Mouse (Mus musculus) cerebellum, adult 2 months (tissue): ENCODE data around the gene Srcin1. TPM values are rescaled to one million over a fixed set of nuclear protein-coding genes. Genes with fewer than 3 reads are reported as not detected.

Experiments used
- DNase-seq, 2 experiments: peaks; one replicate each; pipeline ENCODE4 v3.0.0; 2021
- H3K27ac ChIP-seq: fragments of 200-500 bp; 2 replicates; pipeline ENCODE4 v1.5.1; 2012; ENCODE audit warnings: low read length, control low read depth, inconsistent platforms; ENCODE audit not compliant: insufficient read depth
- H3K27me3 ChIP-seq: fragments of 200-500 bp; 2 replicates; pipeline ENCODE4 v1.6.1; 2012; ENCODE audit warnings: inconsistent platforms, mild to moderate bottlenecking, low read length, moderate library complexity; ENCODE audit not compliant: control insufficient read depth, insufficient read depth
- H3K4me1 ChIP-seq: fragments of 200-500 bp; 2 replicates; pipeline ENCODE4 v1.6.1; 2011; ENCODE audit warnings: low read length; ENCODE audit not compliant: control insufficient read depth, insufficient read depth
- H3K4me3 ChIP-seq: fragments of 200-500 bp; replicated peaks from 2 replicates; pipeline ENCODE3; 2011; ENCODE audit warnings: mild to moderate bottlenecking, low read depth, low read length, control low read depth; ENCODE audit not compliant: insufficient read depth
- CTCF ChIP-seq: fragments of 200-500 bp; IDR thresholded peaks from 2 replicates; pipeline ENCODE4 v1.5.1; 2011; ENCODE audit warnings: low read depth, mild to moderate bottlenecking, control low read depth, low read length, moderate library complexity, borderline replicate concordance; ENCODE audit not compliant: insufficient read depth
- POLR2A ChIP-seq: fragments of 200-500 bp; IDR thresholded peaks from 2 replicates; pipeline ENCODE4 v1.6.1; 2011; ENCODE audit warnings: low read length, control low read depth, borderline replicate concordance; ENCODE audit not compliant: insufficient read depth
- WGBS: fragments of 180-500 bp; shearing (Covaris S2); methylation state at CpG from one replicate; pipeline ENCODE4 v1.1.7; 2018; 5-methylcytosine and 5-hydroxymethylcytosine counted together
- polyA plus RNA-seq: library from polyadenylated mRNA; depleted of rRNA; stranded (reverse); fragments of >200 nt; gene quantifications from 2 replicates; pipeline ENCODE4 v1.2.3, GENCODE M21; 2012

Gene Srcin1
- polyA plus RNA-seq, 1 experiment: 127 TPM

DNA sequence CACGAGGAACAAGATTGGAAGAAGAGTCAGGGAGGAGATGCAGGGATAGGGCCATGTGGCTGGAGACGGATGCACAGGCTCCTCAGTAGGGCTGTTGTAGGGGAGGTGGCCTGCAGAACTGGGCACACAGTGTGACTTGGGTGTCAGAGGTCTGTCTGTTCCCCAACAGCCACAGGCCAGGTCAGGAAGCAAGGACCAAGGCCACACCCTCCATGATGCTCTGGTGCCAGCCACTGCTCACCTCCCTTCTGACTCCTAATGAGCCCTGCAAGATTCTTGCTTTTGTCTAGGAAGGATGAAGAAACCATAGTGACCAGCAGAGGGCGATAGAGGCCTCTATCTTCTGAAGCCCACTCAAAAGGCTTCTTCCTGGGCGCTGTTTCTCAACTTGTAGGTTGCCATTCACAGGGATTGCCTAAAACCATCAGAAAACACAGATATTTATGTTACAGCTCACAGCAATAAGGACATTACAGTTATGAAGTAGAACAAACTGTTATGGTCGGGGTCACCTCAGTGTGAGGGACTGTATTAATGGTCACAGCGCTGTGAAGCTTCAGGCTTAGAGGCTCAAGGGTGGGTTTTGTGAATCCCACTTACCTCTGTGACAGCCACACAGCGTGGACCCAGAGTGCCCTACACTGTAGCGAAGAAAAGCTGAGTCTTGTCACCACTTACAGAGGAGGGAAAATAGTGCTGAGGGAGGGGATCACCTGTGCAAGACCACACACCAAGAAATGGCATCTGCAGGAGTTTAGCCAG is 99.5 kb downstream of the Srcin1 start:
- Histone ChIP-seq H3K27me3 (no peaks in the 10 kb centered on the region), H3K4me1 (peaks cover 34% of the 10 kb centered on the region), H3K4me3 (no peak overlapping the region), H3K27ac (peak overlapping the region; percentile 88)
- TF ChIP-seq CTCF (peak; percentile 67), POLR2A (no peak)
- peak; percentile 66 to 69 for DNase-seq
- WGBS: 48% methylated on average over 8 of the region's 8 CpGs

DNA sequence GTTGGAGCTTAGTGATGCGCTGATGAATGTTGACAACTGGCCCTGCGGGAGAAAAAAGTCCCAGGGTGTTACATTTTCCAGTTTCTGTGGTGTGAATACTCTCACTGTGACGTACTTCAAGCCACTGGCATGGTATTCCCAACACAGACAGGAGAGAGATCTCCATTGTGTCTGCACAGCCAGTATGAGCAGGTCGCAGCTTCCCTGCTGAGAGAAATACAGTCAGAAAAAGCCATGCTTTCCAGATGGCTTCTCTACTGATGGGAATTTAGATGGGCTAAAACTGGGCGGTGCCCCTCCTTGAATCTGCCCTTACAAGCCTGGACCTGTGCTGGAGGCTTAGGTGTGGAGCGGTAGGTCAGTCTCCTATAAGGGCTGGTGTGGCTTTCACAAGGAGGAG is 104.7 kb downstream of the Srcin1 start:
- TF ChIP-seq CTCF (no peak), POLR2A (no peak)
- Histone ChIP-seq H3K4me1 (peaks cover 30% of the 10 kb centered on the region), H3K4me3 (no peak overlapping the region), H3K27ac (no peak overlapping the region), H3K27me3 (no peaks in the 10 kb centered on the region)
- WGBS: 75% methylated on average over 6 of the region's 6 CpGs
- no peak for DNase-seq

DNA sequence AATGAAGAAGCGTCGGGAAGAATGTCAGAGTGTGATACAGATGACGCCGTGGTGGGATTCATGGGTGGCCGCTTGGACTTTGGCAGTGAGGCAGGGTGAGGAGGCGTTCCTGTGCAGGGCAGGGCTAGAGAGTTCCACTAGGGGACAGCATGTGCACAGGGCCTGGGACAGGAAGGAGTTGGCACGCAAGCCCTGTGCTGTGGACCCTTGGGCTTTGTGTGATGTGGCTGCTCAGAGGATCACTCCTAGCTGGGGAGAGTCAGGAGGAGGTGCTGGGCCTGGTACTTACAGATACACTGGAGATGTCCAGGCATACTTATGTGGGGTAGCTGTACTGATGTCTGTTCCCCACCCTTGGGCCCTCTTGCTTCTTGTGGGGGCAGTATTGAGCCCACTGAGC is 106.2 kb downstream of the Srcin1 start:
- Histone ChIP-seq H3K4me3 (no peak overlapping the region), H3K27ac (no peak overlapping the region), H3K4me1 (peaks cover 32% of the 10 kb centered on the region), H3K27me3 (no peaks in the 10 kb centered on the region)
- 69% methylated on average over 7 of the region's 7 CpGs for WGBS
- DNase-seq: no peak
- TF ChIP-seq CTCF (no peak), POLR2A (no peak)

DNA sequence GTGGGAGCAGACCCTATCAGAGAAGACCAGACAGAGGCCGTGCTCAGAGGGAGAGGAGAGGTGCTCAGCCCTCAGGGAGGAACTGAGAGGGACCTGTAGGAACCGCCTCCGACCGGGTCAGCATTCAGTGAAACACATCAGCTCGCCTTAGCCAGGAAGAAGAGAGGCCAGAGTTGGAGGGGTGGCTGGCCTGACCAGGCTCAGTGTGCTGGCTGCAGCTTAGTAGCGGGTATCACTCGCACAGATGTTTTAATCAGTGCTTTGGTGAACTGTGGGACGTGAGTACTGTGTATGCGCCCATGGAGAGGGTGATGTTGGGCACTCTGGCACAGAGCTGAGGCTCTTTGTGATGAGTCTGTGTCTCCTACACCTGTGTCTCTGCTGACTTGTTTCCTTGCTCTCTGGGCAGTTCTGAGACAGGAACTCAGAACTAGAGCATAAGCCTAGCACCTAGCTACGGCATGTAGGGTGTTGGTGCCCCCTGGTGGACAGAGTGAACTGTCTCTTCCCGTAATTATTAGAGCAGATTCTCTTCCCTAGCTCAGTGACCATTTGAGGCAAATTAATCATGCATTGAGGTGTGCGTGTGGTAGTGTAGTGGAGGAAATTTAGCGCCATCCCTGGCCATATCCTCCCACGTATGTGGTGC is 107.2 kb downstream of the Srcin1 start:
- 49% methylated on average over 14 of the region's 14 CpGs for WGBS
- peak; percentile 83 to 88 for DNase-seq
- Histone ChIP-seq H3K4me1 (peaks cover 32% of the 10 kb centered on the region), H3K27ac (no peak overlapping the region), H3K27me3 (no peaks in the 10 kb centered on the region), H3K4me3 (no peak overlapping the region)
- TF ChIP-seq POLR2A: no peak
- TF ChIP-seq CTCF: peak; percentile 99

DNA sequence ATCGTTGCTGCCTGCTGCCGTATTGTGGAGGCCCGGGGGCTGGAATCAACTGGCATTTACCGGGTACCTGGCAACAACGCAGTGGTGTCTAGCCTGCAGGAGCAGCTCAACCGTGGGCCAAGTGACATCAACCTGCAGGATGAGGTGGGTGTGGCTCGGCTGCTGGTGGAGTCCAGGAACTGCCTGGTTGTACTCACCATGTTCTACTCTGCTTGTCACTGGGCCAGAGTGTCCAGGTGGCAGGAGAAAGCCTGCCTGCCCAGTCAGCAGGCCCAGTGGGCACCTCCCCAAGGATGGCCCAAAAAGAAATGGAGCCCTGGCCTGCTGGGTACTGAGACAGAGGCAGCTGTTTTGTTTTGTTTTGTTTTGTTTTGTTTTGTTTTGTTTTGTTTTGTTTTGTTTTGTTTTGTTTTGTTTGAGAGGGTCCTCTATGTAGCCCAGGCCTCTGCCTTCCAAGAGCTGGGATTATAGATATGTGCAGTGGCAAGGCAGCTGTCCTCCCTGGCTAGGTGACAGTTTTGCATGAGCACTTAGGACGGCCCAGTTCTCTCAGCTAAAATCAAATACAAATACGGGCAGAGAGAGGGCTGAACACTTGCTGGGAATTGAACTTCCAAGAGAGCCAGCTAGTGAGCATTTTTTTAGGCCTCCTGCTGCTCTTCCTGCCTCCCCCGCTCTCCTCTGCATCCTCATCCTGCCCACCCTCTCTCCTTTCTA is 109.4 kb downstream of the Srcin1 start:
- Histone ChIP-seq H3K4me3 (no peak overlapping the region), H3K4me1 (peaks cover 32% of the 10 kb centered on the region), H3K27me3 (no peaks in the 10 kb centered on the region), H3K27ac (peak overlapping the region; percentile 79)
- DNase-seq: peak; percentile 92 to 97
- TF ChIP-seq POLR2A (no peak), CTCF (0 out of 2 replicates have a peak, but pooled peaks have one; percentile 6)
- 4% methylated on average over 10 of the region's 10 CpGs for WGBS

DNA sequence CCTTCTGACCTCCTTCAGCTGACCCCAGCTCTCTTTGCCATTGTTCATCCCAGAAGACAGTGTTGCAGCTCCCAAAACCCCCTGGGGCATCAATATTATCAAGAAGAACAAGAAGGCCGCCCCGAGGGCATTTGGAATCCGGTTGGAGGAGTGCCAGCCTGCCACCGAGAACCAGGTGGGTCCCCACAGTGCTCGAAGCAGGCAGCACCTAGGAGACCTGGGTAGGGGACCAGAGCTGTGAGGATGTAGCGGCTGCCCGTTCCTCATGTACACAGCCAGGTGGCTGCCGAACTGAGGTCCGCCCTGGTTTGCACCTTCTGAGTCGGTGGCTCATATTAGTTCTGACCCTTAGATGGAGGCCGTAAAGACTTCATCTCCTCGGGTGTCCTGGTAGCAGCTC is 110.0 kb downstream of the Srcin1 start:
- no peak overlapping the region for H3K4me3 ChIP-seq
- peak in 1 of 2 experiments; percentile 51 for DNase-seq
- peak overlapping the region; percentile 52 for H3K27ac ChIP-seq
- TF ChIP-seq CTCF (no peak), POLR2A (no peak)
- peaks cover 32% of the 10 kb centered on the region for H3K4me1 ChIP-seq
- WGBS: 20% methylated on average over 12 of the region's 12 CpGs
- H3K27me3 ChIP-seq: no peaks in the 10 kb centered on the region

DNA sequence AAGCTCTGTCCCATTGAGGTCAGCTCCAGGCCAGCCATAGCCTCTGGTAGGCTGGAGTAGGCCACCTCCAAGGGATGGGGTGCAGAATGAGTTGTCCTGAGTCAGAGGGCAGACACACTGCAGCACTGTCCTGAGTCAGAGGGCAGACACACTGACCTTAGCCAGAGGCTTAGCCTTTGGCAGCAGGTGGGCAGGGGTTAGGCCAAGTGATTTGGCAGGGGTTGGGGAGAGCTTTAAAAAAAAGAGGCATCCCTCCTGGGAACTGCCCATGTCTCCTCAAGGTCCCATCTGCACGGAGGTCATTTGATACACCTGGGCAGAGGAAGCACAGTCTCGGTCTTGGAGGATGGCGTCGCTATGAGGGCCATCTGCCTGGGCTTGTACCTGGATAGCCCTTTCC is 112.0 kb downstream of the Srcin1 start:
- no peak overlapping the region for H3K27ac ChIP-seq
- WGBS: 78% methylated on average over 4 of the region's 4 CpGs
- no peaks in the 10 kb centered on the region for H3K27me3 ChIP-seq
- peaks cover 28% of the 10 kb centered on the region for H3K4me1 ChIP-seq
- TF ChIP-seq CTCF (no peak), POLR2A (no peak)
- no peak for DNase-seq
- H3K4me3 ChIP-seq: no peak overlapping the region
